Mouse (Mus musculus): Measurements from ENCODE around the gene Gm10439.
"Not testable (repeated sequence)": the region's sequence is repeated elsewhere in the genome, so short reads cannot be mapped to it uniquely, and the experiment has no call there.

Gm10439 gene

DNA sequence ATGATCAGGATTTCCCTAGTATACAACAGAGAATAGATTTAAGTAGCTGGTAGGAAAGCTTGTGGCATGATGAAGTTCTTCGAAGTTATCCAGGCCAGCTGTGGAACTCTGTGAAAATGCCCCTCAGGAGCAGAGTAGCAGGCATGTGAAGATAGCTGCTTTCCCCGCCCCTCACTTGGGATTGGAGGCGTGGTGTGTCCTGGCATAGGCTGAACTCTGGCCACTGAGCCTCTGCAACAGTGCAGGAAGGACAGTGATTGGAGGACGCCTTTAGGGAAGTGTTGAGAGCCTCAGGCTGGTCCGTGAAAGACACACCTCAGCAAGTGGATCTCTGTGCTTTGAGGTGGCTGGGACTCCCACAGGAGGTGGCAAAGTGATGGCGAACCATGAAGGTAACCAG, at the start of gene Gm10439:
TSS of gene Gm10439 (plus strand) at position 301 of the 400 bp plus-strand sequence.
- DNase-seq = not testable (repeated sequence)
